Mouse (Mus musculus) adrenal gland (tissue): Measurements from ENCODE around the gene Smyd2.

ENCODE experiments used
- intact Hi-C: fragments of 180-260 bp; cut with DNase I; formaldehyde crosslinking; loops from one replicate; pipeline ENCODE4 v1.15.1; 2025
- long read RNA-seq, 2 experiments: library from polyadenylated mRNA; unstranded; transcript quantifications; one replicate each; pipeline ENCODE4 v2.0.0; 2020; ENCODE audit warnings: borderline replicate concordance in 1 of 2; ENCODE audit not compliant: insufficient replicate concordance in 1 of 2

The Smyd2 gene
- long read RNA-seq, experiment 1, transcript Smyd2-203 (2 exons, 489 nt): minor isoform, 6 of 101 reads
- long read RNA-seq, experiment 1, transcript Smyd2-201 (12 exons, 1,680 nt): major isoform, 83 of 101 reads
- long read RNA-seq, experiment 1, partial matches to known transcripts: 8 of 101 reads
- long read RNA-seq, experiment 1, other reads (novel, unspliced or antisense): 4 of 101 reads
- long read RNA-seq, experiment 2, transcript Smyd2-201 (12 exons, 1,680 nt): major isoform, 95 of 109 reads
- long read RNA-seq, experiment 2, partial matches to known transcripts: 8 of 109 reads
- long read RNA-seq, experiment 2, other reads (novel, unspliced or antisense): 3 of 109 reads

DNA sequence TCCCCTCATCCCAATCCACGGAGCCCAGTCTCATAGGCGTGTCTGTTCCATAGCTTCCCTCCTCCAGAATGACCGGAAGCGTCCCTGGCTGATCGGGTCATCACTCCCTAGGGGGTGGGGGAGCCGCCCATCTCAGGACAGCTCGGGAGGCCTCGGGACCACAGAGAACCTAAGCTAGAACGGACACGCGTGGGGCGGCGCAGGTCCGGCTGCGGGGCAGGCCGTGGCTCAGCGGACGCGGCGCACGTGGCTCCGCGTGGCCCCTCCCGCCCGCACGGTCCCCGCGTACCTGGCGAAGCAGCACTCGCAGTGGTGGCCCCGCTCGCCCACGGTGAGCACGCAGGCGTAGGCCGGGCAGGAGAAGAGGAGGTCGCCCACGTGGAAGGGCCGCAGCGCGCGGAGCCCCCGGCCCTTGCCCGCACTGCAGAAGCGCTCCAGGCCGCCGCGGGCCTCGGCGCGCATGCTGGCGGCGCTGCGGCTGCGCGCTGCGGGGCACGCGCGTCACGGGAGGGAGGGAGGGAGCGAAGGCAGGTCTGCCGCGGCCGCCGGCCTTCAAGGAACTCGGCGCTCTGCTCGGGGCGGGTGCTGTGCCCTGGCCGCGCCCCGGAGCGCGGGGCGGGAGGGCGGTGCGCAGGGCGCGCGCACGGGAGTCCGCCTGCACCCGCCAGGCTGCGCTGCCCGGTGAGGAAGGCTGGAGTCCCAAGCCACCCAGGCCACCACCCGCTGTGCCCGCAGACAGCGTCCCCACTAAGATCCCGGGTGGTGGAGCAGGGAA, at the start of gene Smyd2:
TSS of gene Smyd2 (minus strand) at position 546 of the 775 bp plus-strand sequence.
- intact Hi-C loops: loop anchor here (2.0 to 10.0 kb wide), 2 partner anchors 35 to 897 kb away; no protein-coding TSS in a partner anchor

GRCm38 (mm10) chr1:189970381-189970780, 48.2 kb upstream of the Smyd2 start:
- intact Hi-C loops: loop anchor here (5.0 kb wide), 1 partner anchor 268 kb away; no protein-coding TSS in a partner anchor

GRCm38 (mm10) chr1:189968027-189968426, 45.9 kb upstream of the Smyd2 start:
- intact Hi-C loops: no loop called here

DNA sequence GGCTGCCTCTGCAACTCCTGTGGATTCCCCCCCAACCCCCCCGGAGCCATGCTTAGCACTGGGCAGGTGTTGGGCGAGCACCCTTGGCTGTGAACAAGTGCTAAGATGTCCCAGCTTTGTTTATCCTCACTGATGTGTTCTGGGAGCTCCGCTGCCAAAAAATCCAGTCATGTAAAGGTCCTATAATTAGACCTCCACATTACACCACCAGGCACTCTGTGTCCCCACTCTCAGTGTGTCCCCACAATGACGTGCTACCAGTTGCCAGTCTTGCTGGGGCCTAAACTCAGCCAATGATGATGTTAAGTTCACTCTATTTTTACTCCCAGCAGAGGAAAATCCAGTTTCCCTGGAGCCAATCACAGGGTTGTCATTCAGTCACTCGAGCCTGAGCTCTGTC, 38.3 kb upstream of the Smyd2 start:
- intact Hi-C loops: no loop called here

DNA sequence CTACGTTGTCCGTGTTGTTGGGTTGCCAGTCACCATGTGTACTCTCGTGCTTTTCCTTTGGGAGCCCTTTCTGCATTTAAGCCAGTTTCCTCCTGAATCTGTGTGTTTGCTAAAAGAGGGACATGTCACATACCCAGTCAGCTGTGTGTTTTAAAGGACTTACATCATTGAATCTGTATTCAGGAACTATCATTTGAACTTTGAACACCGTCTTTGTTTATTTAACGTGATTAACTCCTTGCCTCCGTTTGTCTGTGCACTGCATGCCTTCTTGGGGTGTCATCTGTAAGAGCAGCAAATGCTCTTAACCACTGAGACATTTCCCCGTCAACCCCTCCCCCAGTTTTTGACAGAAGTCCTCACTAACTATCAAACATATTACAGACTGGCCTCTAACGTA, 37.6 kb upstream of the Smyd2 start:
- intact Hi-C loops: no loop called here

DNA sequence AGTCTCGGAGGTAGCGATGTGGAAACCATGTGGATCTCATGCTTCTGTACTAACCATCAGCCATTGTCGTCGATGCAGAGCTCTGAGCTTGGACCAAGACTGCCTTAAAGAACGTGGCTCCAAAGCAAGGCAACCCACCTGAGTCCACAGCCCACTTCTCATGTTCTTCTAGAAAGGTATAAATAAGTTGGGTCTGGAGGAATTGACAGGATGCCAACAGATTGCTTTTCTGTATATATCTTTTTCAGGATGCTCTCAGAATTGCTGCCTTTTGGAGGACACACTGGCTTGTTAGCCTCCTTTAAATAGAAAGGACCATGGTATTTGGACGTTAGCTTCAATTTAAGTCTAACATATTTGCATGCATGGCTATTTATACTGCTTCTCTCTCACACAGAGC, 29.7 kb upstream of the Smyd2 start:
- intact Hi-C loops: no loop called here

DNA sequence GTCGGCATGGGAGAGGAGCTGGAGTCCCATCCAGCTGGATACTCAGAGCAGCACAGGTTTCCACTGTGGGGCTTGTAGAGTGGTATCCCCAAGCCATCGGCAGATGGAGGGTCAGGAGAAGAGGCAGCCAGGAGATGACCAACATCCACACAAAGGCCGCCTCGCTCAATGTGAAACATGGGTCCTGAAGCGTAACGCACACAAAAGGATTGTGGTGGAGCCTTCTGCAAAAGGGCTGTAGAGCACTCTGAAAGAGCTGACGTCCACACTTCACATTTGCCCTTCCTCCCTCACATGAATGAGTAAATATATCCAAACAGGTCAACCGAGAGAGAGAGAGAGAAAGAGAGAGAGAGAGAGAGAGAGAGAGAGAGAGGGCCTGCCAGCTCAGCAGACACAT, 25.2 kb upstream of the Smyd2 start:
- intact Hi-C loops: no loop called here

- intact Hi-C loops: no loop called here
Observed at GRCm38 (mm10) chr1:189946126-189946525, 24.0 kb upstream of the Smyd2 start.

- intact Hi-C loops: no loop called here
Observed at GRCm38 (mm10) chr1:189941786-189942185, 19.6 kb upstream of the Smyd2 start.

DNA sequence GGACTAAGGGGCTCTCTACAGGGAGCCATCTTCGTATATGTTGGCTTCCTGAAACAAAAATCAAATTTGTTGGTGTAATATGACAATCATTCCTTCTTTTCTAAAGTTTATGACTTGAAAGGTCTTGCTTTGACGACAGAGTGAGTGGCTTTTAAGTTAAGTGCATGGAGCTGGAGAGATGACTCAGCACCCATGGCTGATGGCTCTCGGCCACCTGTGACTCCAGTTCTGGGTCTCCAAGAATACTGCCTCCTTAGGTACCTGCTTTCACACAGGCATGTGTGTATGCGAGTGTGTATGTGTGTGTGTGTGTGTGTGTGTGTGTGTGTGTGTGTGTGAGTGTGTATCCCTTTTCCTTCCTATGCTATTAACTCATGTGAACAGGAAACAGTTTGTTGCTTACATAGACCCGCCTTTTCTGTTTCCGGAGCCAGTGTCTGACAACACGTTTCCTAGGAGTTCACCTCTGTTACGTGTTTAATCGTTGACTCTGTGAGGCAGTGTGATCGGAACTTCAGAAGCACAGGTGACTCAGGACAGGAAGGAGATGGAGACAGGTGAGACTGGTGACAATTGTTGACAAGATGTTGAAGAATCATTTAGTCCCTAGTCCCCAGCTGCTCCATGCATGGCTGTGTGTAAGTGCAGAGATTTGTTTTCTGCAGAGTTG, 14.4 kb upstream of the Smyd2 start:
- intact Hi-C loops: no loop called here

DNA sequence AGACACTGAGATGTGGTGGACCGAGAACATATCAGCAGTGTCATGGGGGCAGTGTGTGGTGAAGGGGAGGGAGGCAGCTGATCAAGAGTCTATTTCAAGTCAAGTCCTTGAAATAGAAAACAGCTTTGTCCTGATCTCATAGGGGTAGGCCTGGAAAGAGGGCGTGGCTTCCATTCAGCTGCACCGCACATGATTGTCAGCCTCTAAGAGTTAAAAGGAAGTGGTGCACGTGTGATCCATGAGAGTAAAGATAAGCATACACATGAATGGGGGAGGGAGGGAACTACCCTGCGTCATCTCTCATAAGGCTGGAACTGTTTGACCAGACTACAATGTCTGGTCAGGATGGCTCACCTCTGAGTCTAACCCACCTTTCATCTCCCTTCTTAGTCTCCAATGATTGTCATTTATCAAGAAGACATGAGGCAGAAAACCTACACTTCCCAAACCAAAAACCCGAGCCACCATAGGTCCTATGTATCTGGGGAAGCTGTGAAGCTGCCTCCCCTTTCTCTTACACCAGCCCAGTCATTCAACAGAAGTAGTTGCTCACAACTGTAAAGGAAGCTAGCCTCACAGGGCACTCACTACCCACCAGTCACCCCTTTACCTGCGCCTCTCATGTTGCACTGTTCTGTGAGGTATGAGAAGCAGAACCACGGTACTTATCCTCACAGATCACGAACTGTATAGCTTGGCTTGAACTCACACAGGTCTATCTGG, 11.5 kb upstream of the Smyd2 start:
- intact Hi-C loops: no loop called here

DNA sequence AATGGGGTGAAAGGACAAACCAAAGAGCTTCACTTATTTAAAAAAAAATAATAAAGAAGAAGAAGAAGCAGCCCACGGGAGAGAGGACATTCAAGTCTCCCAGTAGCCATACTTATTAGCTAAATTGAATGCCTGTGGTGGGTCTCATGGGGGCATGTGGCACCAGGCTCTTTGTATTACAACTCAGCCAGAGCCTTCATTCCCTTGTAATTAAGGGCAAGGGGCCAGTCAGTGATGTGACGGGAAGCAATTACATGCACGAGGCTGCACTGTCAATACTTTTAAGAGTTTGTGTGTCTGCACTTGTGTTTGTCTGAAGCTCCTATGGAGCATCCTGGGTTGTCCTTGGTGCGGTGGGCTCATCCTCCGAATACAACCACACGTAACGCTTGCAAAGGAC, 10.8 kb upstream of the Smyd2 start:
- intact Hi-C loops: no loop called here

DNA sequence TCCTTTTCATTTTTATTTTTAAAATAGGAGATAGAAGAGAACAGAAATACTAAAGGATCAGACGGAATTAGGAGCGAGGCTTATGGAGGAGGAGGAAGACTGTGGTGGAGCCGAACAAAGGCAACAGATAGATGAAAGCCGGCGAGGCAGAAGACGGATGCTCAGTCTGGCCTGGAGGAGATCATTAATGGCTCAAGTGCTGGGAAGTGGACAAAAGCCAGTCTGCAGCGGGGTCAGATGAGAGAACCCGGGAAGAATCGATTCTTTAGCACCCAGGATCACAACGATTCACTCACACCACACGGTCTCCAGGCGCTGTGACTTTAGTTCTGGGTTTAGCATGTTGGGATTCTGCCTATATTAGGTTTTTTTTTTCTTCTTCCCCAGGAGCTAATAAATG, 10.0 kb upstream of the Smyd2 start:
- intact Hi-C loops: no loop called here

- intact Hi-C loops: loop anchor here (2.0 to 10.0 kb wide), 3 partner anchors 43 to 905 kb away; no protein-coding TSS in a partner anchor
Observed at GRCm38 (mm10) chr1:189929896-189930295, 7.7 kb upstream of the Smyd2 start.

GRCm38 (mm10) chr1:189927644-189928043, 5.5 kb upstream of the Smyd2 start:
- intact Hi-C loops: loop anchor here (2.0 to 10.0 kb wide), 3 partner anchors 45 to 903 kb away; no protein-coding TSS in a partner anchor

- intact Hi-C loops: loop anchor here (5.0 to 10.0 kb wide), 2 partner anchors 229 to 901 kb away; no protein-coding TSS in a partner anchor
Observed at GRCm38 (mm10) chr1:189926279-189926678, 4.1 kb upstream of the Smyd2 start.

DNA sequence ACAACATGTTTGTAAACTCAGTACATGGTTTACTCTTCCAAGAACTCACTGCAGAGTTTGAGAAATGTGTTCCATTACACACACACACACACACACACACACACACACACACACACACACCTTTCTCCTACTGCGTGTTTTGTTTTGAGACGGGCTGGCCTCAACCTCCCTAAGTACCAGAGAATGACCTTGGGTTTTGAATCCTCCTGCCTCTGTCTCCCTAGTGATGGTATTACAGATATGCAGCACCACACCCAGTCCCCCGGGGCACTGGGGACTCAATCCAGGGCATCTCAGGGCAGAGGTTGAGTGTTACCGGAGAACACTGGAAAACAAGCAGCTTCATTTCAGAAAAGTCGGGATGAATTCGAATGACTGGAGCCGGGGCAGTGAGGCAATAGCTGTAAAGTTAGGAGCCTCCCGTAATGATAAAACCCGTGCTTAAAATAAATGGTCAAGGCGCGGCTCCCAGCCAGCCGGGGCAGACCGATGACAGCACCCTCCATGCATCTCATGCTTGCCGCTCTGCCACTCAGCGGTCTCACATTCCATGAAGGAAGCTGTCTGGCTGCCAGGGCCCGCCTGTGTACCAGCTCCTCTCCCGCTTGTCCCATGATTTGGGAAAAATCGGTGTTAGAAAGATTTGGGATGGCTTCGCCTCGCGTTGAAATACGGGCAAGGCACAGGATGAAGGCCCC, 1.9 kb upstream of the Smyd2 start:
- intact Hi-C loops: loop anchor here (2.0 to 10.0 kb wide), 2 partner anchors 37 to 899 kb away; no protein-coding TSS in a partner anchor

- intact Hi-C loops: loop anchor here (2.0 to 10.0 kb wide), 2 partner anchors 36 to 898 kb away; no protein-coding TSS in a partner anchor
Observed at GRCm38 (mm10) chr1:189923157-189923556, 994 bp upstream of the Smyd2 start.

GRCm38 (mm10) chr1:189922721-189923120, 558 bp upstream of the Smyd2 start:
- intact Hi-C loops: loop anchor here (2.0 to 10.0 kb wide), 2 partner anchors 36 to 898 kb away; no protein-coding TSS in a partner anchor

- intact Hi-C loops: loop anchor here (10.0 kb wide), 1 partner anchor 897 kb away; no protein-coding TSS in a partner anchor
Observed at GRCm38 (mm10) chr1:189921568-189921817, 670 bp downstream of the Smyd2 start.
